Mouse (Mus musculus) adrenal gland, adult 8-10 months (tissue): ENCODE measurements at regions not wholly inside any gene's neighbourhood (a gene's known extent, or its start where the extent isn't known, plus 50 kb on each side); places are given as distances from the start of the nearest gene placed in this dataset.
"Not testable (repeated sequence)": the region's sequence is repeated elsewhere in the genome, so short reads cannot be mapped to it uniquely, and the experiment has no call there.

Source experiments
- DNase-seq: peaks from one replicate; pipeline ENCODE4 v3.0.0; 2022

DNA sequence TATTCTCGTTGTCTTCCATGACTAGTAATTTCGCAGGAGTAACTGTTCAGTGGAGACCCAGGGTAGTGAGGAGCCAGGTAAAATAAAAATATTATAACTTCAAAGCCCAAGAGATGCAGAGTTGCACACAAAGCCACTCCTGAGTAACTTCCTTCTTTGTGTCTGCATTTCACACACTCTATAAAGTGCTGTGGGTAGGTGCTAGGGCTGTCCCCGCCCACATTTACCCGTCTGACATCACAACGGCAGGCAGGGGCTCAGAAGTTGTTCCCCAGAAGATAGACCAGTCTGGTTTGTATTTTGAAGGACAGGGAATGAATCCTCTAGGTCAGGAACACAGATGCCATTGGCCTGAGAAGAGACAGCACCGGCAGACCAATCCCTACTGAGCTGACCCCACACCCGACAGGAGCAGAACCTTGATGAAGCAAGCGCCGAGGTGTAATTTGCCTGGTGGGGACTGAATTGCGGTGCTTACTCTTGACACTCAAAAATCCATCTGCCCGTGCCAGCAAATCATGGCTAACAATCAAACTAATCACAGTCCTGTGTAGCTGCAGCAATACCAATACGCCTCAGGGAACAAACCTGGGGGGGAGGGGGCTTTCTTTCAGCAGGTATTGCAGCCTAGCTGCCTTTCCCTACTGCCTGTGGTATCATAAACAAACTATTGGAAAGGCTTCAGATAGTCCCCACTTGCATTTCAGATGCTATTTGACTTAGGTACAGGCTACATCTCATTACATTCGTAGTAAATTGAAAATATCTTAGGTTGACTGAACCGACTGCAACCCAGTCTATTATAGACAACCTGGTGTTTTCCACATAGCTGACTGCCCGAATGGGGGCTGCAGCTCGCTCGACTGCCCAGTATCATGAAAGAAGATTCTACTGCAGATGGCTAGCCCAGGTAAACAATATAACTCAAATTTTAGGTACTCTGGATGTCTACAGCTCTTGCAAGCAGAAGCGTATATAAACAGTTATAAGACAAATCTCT, 175.6 kb downstream of the Basp1 start:
- no peak for DNase-seq

DNA sequence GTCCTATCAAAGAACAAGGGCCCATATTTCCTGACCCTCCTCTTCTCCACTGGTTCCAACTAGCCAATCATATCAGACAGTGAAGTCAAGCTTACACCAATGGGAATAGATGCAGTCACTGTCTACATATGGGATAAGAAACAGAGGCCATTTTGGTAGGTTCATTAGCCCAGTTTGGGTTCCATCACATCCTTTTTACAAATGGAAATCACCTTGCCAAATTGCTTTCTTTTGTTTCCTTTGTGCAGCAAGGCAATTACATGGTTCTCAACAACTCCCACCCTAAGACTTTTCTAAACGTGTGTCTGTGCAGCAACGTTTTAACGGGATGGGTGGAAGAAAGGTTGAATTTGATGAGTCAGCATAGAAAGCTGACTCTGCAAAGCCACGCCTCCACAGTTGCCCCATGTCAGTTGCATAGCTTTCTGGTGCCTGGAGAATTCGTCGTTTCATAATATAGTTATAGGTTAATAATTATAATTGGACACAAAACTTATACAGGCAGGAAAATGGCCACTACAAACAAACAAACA, 177.3 kb downstream of the Basp1 start:
- DNase-seq = no peak

DNA sequence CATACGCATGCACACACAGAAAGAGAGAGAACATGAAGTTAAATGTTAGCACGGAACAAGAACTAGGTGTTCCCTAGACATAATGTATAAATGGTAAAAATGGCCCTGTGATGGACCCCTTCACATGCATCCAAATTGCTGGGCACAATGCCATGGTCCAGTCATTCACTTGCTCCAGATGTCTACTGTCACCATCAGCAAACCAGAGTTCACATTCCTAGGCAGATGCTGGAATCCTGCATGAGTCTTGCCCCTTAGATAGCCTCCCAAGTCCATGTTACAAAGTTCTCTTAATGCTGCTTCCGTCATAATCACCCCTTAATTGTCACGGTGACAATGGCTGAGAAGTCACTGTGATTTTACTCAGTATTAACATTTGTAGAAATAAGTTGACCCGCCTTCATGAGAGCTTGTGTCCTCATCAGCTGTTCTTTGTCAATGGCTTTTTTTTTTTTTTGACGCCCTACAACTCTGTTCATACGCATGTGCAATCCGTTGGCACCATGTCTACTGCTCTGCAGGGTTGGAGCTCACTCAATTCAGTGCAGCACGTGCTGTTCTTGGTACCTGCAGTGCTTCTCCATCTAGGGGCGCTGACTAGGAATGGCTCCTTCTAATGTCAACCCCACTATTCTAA, 179.4 kb downstream of the Basp1 start:
- DNase-seq = no peak

DNA sequence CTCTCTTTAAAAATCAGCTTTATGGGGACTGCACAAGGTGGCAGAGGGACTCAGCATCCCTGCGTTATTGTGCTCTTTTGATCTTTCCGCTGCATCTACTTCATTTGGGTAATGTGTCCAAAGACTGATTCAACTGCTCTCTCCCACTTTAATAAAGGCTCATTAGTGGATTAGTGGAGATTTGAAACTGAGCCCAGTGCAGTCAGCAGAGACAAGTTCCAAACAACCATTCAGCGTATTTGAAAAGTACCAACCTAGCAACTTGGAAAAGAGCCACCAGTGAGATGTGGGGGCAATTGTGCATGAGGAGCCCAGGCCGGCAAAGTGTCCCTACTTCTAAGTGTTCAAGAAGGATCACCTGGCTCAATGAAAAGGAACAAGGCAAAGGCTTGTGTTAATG, 183.4 kb downstream of the Basp1 start:
- DNase-seq = no peak

DNA sequence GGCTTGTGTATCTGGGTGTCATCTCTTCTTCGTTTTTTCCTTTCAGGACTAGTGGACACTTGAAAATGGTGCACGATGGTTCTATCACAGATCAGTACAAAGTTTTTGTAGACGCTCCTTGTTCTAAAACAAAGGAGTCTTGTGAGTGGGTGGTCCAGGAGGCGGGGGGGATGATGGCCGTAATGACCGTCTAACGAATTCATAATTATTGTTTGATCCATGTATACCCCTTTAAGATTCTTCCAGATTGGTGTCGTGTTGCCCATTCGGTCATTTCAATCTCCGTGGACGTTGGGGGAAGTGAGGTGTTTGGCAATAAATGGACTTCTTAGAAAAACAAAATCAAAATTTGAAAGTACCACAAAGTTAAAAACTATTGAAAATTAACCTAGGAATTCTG, 183.8 kb downstream of the Basp1 start:
- no peak for DNase-seq

DNA sequence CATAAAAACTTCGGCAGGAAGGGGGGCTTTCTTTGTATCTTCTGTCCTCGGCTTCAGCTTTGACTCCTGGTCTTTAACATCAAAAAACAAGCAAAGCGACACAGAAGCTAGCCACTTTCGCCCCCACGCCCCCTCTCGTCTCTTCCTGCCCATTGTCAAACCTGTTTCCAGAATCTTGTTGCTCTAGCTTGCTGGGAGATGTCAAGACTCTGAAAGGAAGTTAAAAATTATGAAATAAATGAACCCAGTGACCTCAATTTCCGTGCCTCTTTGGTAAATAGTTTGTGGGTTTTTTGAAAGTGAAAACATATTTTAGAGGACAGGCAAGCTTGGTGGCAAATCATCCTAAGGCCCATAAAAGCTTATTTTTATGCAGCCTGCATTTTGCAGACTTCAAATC, 186.1 kb downstream of the Basp1 start:
- no peak for DNase-seq

DNA sequence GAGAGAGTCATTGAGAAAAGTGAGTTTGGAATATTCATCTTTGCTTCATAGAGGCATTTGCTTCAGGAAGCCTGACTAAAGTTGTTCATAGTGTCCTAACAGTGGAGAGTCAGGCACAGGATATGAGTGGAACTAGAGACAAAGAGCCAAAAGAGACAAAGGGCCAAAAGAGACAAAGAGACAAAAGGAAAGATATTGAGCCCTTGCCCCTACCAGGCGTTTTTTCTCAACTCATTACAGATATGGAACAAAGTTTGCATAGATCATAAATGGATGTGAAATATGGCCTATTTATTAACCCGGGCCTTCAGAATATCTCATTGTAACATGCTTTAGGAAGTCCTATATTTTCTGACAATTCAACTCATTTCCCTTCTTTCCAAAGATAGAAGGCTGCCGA, 187.6 kb downstream of the Basp1 start:
- DNase-seq = no peak

DNA sequence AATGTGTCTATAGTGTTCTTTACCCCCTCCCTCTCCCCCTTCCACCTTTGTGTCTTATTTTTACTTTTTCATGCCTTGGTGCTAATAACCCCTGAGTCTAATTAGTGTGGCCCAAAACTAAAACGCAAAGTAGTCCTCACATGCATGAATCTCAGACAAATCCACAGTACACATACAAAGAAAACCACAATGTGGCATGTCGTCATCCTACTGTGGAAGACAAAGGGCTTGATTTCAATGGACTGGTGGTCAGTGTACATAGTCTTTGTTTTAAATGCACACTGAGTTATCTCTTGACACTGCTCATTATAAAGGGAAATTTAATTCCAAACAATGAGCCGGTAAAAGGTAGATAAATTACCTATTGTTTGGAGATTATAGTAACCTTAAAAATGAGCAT, 188.1 kb downstream of the Basp1 start:
- no peak for DNase-seq

DNA sequence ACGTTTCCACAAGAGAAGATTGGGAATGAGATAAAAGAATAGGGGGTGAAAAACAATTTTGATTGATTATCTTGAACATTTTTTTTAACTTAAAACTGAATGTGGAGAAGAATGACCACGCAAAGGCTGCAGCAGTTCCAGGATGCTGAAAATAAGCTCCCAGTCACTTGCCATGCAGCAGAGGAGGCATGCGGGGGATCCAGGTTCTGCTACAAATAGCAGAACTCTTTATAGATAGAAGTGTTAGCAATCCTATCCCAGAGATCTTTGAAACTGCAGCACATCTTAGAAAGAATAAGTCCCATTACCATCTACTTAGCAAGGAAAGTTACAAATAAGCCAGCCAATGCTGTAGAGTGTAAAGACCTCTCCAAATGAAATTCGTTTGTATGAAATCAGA, 191.8 kb downstream of the Basp1 start:
- no peak for DNase-seq

DNA sequence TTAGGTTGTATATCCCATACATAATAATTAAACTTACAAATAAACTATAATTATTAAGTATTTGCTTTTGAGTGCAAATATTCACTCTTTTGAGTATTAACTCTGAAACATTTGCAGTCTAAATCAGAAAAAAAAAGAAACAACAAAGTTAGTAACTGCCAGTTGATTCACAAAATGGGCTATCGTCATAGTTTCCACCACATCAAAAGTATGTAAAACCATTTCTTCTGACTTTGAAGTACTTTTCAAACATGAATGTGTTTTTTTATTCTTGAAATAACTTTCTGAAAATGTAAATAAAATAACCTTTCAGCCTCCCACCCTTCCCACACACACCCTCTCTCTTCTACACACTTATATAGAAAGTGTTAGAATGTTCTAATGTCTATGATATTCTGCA, 197.2 kb downstream of the Basp1 start:
- DNase-seq = no peak

DNA sequence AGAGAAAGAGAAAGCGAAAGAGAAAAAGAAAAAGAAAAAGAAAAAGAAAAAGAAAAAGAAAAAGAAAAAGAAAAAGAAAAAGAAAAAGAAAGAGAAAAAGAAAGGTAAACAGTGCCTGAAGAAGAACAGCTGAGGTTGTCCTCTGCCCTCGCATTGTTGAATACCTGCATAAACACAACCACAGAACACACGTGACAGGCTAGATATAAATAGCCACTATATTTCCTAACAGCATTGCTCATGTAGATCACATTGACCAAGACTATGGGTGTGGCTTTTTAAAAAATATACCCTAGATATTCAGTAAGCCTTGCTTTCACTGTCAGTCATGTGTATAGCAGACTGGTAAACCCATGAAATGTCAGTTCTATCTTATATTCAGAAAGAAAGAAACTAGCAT, 211.5 kb downstream of the Basp1 start:
- no peak for DNase-seq

DNA sequence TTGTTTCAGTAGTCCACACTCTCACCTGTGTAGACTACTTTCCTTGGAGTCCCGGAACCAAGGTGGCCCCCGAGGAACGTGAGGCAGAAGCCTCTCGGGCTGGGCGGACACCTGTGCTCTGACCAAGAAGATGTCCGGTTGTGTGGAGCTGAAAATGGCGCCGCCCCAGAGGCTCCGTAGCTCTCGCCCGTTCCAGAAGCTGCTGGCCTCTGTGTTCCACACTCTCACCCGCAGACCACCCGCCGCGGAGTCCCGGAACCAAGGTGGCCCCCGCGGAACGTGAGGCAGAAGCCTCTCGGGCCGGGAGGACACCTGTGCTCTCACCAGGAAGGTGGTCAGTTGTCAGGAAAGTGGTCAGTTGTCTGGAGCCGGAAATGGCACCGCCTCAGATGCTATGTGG, 213.3 kb downstream of the Basp1 start:
- not testable (repeated sequence) for DNase-seq

DNA sequence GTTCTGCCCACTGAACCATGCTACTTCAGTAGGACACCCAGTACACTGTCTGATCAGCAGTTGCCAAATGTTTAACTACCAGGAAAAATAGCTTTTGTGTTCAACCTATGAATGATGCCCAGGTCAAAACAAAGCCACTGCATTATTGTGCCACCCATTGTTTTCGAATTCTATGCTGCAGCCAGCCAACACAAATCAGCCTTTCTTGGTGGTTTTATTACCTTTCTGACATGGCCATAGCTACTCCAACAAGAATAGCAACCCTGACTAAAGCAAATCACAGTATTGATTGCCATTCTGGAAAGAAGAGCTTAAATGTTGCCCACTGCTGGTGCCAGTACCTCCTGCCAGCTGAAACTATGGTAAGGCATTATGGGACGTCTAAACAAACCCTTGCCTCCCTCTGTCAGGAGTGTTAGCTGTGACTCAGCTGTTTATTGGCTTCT, 225.7 kb downstream of the Basp1 start:
- no peak for DNase-seq

DNA sequence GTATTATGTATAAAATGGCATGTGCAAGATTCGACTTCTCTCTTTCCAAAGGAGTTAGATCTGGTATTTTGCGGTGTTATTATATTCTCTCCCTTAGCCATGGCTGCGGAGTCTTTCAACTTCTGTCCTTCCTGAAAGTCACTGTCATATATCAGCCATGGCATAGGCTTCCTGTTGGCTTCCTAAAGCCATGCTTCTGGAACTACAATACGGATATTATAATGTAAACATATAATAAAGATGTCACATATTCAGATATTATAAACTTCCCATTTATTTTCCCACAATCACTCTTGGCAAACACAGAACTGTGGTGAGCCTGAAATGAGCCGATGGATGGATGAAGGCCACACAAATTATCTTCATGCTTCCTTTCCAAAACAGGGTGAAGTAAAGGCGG, 240.8 kb downstream of the Basp1 start:
- no peak for DNase-seq

DNA sequence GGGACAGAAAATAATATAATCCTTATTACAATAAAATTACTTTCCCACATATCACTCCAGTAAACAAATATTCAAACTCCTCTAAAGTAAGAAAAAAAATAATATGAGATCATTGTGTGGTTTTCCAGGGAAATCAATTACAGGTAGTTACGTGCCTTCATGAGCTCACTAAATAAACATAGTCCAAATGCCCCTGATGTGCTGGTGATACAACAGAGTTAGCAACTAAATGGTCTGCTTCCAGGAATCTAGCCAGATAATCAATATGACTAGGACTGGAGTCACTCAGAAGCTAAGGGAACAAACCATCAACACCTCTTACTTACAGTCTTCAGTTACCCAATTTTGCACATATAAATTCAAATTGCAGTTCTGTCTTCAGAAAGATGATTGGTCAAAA, 267.2 kb downstream of the Basp1 start:
- no peak for DNase-seq

DNA sequence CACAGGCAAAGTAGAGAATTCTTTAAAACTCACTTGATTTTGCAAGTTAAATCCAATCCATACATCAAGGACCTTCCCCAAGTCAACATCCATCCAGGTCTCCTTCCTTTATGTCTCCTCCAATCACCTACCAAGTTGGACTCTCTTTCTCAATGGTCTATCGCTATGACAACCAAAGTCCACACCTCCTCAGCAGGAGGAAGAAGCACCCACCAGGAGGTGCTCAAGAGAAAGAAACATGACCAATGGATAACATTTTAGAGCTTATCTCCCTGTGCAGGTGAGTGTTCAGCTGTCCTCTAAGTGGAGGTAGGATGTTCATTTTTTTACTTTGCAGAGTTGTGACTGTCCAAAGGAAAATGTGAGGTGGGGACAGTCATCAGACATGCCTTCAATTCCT, 269.3 kb downstream of the Basp1 start:
- no peak for DNase-seq

DNA sequence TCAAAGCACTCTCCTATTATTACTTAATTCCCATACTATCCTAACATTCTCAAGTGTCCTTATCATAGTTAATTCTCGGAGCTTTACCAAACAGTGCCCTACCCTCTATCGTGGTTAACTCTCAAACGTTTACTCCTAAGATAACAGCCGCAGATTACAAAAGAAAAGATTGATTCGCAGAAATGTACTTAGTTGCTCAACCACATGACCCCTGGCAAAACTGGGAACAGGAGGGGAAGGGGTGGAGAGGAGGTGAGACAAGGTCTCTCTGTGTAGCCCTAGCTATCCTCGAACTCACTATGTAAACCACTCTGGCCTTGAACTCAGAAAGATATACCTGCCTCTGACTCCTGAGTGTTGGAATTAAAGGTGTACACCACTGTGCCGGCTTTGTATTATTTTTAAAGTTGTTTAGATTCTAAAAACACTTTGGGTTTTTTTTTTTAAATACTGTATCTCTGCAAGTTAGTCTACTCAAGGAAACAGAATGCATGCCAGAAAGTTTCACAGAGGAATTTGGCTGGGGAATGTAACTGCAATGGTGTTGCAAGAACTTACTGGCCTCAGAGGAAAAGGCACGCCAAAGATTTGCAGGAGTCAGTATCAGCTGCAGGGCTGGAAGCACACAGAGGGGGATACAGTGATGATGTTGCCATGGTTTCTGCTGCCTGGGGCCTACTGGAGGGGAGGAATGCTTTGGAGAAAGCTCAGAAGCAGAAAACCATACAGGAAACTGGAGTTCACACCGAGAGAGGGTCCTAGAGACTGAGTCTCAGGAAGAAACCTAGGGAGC, 273.0 kb downstream of the Basp1 start:
- DNase-seq = no peak

DNA sequence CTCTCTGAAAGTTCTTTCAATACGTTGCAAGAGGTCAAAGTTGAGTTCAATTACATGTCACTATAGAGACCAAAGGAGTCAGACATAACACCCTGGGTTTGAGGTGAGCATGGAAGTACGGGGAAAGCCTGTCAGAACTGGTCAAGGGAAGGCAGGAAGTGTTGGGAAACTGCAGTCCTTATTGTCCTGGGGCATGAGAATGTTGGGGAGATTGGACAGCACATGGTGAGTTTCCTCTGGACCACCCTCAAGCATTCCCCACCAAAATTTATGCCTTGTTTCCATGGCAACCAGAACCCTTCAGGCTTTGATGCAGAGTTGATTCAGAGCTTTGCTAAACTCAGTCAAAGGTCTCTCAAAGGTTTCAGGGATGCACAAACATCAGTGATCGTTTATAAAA, 276.5 kb downstream of the Basp1 start:
- DNase-seq = no peak

DNA sequence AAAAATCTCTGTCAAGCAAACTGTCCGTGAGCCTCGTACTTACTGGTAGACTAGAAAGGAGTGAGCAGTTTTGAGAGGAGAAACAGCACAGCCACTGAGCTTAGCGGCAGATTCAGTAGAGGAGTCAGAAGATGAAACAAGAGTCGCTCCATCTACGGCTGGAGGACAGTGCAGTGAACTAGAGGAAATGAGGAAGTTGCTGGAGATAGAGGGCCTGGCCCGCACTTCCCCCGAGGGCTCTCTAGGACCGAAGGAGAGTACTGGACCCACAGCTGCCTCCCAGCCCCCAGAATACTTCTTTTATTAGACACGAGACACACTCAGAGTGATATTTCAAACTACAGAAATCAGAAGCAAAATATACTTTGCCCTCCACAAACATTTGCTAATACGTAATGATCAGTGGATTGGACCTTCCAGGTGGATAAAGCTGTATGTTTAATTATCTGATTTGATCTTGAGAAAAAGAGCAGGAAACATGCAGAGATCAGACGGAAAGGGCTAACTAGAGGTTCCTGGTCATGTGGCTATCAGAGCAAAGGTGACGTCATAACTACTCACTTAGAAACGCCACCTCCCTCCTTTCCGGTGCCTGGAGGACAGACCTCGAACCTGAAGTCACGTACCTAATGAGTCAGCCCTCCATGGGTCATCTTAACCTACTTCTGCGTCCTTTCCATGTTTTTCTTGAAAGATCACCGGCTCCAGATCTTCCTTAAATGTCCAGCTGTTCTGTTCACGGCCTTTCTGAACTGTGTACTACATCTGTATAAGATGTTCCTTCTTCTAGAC, 277.9 kb downstream of the Basp1 start:
- DNase-seq = no peak

DNA sequence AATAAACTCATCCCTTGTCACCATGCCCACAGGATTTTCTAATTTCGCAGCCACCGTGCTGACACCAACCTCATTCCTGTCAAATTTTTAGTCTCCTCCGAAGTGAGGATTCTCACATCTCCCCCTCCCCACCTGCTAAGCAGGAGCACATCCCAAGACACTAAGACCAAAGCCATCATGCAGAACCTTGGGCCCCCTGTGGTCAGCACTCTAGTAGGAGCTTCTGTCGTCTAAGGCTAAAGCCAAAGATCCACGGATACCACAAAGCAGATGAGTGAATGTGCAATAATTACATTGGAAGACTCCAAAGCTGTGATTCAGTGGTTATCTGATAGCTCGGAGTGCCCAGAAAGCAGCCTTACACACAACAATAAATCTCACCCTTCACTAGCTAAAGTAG, 283.5 kb downstream of the Basp1 start:
- DNase-seq = no peak

DNA sequence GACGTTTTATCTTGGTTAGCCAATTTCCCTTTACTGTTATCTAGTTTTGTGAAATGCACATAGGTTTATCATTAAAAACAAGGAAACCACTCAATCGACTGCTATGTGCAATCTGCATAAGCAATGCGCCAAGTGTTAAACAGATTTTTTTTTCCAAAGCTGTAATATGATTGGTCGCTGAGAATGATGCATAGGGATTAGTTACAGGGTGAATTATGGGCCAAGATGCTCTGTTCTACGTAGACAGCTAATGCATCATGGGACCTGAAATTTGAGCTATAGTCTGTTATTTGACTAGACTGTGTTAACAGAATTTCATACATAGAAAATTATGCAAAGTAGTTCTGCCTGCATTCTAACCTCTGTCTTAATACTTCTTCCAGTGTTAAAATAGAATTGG, 284.0 kb downstream of the Basp1 start:
- DNase-seq = no peak

DNA sequence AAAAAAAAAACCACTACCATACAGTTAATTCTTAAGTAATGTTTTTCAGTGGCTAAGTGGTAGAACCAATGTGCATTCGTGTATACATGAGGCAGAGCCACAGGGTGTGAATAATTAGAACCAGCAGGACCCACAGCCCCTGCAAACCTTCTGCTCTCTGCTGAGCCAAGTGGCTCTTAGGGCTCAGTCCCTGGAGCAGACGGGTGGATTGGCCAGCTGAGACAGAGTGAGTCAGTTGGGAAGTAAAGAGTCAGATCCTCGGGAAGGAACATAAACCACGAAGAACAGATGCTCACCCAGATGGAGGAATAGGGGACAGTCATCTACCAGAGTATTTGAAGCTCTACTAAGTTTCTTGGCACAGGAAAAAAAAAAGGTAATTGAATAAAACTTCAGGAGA, 293.1 kb downstream of the Basp1 start:
- DNase-seq = no peak
